Mouse (Mus musculus): ENCODE results near the gene Olig2.

The Olig2 gene

DNA sequence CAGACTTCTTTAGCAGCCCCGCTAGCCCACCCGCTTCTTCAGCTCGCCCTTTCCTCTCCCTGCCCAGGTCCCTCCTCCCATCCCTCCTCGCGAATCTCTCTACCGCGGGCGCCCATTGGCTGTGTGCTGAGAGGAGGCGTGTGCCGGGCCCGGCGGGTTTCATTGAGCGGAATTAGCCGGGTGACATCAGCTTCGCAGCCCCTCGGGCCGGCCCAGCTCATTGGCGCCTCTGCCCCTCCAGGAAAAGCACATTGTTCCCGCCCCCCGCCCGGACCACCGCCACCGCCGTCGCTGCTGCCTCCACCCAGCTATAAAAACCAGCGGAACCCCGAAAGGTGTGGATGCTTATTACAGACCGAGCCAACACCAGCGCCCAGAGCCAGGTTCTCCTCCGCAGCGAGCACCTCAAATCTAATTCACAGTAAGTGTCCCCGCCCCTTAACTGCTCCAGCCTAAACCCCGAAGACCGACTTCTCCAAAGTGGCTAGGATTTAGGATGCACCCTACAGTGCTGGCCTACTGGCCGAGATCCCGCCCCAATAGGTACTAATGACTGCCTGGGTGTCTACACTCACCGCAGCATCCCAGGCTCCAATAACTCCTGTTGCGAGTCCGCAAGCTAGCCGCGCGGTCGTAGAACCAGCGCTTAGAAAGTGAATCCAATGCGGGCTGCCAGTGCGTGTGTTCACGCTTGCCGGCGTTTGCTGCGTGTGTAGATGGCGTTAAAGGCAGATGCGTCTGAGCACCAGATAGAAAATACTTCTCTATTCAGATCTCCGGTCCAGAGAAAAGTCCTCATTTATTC, at the start of gene Olig2:
Olig2 (plus strand) TSS at position 225 of the 805 bp plus-strand sequence.
- no peak for DNase-seq (ENCODE audit: low spot score)

DNA sequence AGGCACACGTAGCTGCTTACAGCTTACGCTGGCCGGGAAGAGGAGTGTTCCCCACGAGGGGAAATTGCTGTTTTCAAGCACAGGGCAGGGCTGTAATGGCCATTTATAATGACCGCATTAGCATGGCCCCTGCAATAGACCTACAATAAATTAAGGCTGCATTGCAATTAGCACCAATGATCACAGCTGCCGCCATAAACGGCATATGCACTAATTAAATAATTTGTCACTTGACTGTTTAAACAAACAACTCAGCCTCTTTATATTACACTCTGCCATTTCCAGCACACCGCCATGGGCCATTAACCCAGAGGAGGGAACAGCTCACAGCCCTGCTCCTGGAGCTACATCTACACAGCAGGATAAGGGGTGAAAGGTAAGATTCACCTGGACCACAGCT, 49.4 kb upstream of the Olig2 start:
- DNase-seq (ENCODE audit: low spot score), result no peak

DNA sequence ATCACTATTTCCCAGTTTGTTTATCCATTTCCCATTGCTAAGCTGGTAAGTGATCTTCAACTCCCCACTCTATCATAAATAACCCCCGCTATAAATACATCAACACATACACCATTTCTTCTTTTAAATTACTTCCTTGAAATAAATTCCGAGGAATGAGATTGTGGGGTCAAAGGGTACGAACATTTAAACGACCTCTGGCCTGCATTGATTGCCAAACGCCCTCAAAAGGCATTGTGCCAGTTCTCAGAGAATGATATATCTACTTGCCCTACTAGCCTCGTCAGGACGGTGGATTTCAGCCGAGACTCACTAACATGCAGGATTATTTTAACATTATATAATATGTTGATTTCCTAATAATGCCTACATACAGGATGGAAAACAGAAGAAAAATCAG, 38.2 kb upstream of the Olig2 start:
- no peak for DNase-seq (ENCODE audit: low spot score)

DNA sequence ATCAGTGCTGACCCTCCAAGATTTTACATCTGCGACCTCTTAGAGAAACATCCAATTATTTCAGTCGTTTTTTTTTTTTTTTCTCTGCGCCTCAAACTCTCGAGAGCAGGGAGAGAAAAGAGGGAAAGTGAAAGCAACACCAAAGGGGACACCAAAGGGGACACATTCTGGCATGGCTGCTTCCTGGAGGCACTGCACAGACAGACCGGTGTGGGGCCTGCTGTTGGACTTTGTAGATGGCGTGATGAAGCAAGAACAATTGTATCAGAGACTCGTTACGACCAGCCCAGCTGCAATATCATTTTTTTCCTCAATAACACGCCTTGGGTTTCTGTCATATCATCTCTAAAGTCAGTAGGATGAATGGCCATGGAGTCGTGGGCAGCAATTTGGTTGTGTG, 37.6 kb upstream of the Olig2 start:
- no peak for DNase-seq (ENCODE audit: low spot score)

DNA sequence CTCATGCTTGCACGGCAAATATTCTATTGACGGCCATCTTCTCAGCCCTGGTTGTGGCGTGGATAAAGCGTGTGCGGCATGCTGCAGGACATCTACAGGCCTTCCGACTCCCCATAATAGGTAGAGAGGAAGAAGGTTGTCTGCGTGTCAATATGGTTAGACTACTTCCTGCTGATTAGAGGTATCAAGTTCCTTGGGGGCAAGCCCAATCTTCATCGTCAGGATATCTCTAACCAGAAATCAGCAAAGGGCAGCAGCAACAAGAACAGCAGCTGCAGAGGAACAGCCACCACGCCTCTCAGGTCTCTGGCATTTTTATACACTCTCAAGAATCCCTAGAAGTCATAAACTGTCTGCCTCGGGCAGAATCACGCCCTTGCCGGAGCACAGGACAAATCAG, 37.0 kb upstream of the Olig2 start:
- DNase-seq (ENCODE audit: low spot score), result no peak

DNA sequence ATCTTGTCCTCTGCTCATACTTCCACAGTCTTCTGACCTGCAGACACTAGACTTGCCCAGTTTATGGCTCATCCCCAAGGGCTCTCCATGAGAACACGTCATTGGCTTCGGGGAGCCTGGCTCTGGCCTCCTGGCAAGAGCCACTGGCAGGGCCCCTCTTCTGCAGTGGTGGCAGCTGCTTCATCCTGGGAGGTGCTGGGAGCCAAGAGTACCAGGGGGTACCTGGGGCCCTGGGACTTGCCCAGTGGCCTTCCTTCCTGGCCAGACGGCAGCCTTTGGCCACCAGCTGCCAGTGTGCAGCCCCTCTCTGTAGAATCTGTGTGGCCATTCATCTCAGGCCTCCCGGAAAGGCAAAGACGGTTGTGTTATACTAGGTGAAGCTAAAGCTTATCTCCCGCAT, 34.0 kb upstream of the Olig2 start:
- DNase-seq (ENCODE audit: low spot score), result no peak

DNA sequence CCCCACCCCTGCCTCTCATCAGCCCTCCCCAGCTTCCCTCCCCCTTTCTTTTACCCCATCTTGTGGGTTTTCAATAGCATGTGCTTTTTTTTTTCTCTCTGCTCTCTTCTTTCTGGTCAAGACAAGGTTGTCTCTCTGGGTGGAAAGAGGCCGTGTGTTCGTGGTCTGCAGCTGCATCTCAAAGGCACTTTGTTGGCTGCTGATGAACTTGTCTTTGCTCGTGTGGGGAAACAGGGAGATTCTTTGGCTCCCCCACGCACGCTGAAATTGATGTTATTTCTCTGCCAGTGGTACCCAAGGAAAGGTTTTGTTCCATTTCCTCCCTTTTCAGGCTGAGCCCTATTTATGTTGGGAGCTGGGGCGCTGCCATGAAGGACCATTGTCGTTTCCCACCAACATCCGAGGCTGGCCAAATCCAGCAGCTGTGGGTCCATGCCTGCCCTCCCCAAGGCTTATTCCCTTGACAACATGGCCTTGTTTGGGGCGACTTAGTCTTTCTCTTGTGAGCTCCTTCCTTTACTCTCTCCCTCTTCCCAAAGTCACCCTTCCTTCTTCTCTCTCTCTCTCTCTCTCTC, 33.5 kb upstream of the Olig2 start:
- DNase-seq (ENCODE audit: low spot score), result no peak

DNA sequence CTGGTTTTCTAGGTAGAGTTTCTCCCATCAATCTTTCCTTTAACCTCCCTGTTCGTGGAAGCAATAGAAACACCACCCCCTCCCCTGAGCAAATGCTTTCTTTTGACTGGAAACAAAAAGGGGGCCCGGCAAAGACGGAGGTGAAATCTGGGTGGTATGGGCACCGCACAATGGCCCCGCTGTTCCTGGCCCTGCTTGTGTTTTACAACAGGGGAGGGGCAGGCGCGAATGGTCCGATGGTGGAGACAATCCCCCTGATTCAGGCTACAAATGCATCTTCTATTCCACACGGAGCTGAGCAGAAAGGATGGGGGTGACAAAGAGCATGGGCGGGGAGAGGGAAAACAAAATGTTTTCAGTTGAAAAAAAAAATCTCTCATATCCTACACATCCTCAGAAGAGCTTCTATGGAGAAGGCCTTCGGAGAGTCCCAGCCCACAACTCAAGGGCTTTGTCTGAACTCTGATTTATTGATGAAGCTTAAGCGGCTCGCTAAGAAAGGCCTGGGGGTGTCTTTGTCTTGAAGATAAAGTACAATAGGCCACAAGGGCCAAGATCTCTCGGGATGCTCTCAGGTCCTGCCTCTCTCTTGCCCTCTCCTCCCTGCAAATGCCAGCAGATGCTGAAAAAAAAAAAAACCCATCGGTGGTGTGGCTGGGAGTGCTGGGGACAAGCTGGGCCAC, 32.4 kb upstream of the Olig2 start:
- DNase-seq (ENCODE audit: low spot score), result no peak

DNA sequence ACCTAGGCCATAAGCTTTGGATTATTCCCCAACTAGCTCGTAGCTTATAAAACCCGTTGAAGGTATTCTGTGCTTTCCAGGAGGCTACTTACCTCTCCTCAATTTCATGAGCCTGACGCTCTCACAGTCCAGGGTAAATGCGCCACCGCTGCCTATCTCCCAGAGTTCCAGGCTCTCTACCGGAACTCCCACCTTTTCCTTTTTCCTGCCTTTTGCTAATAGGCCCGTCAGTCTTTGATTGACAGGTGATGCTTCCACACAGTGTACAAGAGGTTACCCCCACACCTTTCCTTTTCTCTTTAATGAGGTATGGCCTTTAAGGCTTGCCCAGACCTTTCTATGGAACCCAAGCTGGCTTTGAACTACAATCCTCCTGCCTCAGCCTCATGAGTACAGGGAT, 25.4 kb upstream of the Olig2 start:
- DNase-seq (ENCODE audit: low spot score), result no peak

DNA sequence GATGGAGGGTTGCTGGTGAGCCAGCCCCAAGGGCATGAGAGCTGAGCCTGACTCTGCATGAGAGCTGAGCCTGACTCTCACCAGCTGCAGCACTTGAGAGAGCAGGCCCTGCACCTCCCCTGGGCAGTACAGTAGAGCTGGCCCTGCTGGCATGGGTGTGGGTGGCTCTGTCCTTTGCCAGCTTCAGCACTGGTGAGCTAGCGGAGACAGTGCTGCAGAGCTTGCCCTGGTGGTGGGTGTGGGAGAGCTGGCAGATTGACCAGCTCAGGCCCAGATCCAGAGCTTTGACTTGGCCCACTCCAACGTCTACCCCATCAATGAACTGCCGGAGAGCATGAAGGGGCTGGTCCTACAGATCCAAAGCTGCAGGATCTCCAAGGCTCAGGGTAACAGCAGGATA, 22.3 kb upstream of the Olig2 start:
- DNase-seq (ENCODE audit: low spot score), result no peak

DNA sequence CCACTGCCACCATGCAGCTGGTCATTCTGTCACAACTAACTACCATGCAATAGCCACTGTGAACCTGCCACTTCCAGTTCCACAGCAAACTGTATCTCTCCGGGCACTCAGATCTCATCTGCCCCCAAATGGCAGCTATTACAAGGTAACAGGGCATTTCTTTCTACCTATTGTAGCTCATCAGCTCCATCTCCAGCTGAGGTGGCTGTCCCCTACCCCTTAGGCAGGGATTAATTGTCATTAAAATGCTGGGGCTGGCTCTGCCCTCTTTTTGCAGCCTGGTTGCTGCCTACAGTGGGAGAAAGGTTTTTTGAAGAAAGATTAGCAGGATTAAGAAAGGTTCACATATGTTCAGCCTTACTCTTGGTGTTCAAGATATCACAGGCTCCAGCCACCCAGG, 18.9 kb upstream of the Olig2 start:
- DNase-seq (ENCODE audit: low spot score), result no peak

DNA sequence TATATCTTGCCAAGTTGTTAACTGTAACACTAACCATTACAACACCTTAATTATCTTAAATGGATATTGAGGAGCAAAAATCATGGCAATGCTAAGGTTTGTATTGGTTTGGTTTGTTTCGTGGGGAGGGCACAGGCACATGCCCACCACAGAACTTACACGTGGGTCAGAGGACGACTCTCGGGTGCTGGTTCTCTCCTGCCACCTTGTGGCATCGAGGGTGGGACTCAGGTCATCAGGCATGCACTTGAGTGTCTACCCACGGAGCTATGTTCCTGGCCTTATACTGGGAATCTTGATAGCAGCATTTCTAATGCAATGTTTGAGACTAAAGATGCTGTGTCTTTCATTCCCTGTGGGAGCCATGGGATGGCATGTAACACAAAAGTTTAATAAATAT, 8.2 kb upstream of the Olig2 start:
- DNase-seq (ENCODE audit: low spot score), result no peak

DNA sequence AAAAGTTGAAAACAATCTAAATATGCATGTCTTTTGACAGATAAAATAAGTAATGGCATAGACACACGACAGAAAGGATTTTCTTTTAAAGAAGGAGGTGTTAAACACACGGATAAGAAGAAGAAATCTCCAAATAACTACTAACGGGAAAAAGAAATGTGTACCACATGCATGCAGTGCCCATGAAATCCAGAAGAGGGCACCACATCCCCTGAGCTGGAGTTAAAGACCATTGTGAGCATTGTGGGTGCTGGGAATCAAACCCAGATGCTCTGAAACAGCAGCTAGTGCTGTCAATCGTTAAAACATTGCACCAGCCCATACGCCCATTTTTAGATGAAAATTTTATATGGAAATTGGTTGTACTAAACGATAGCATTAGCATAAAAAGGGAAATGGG, 7.3 kb upstream of the Olig2 start:
- no peak for DNase-seq (ENCODE audit: low spot score)

DNA sequence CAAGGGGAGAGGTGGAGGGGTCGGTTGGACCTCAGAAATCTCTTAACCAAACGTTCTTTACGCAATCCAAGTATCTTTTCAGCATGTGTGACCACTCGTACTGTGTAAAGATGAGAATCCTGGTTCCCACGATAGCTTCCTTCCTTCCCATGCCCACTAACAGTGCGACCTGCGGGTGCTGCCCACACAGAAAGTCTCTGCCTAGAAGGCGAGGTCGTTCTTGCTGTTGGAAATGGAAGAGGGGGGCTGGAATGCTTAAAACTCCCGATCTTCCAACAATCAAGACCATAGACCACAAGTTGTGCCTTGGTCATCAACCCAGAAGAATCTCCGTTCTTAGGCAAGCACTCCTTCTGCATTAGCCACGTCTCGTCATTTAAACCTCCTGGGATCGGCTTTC, 6.0 kb upstream of the Olig2 start:
- no peak for DNase-seq (ENCODE audit: low spot score)

DNA sequence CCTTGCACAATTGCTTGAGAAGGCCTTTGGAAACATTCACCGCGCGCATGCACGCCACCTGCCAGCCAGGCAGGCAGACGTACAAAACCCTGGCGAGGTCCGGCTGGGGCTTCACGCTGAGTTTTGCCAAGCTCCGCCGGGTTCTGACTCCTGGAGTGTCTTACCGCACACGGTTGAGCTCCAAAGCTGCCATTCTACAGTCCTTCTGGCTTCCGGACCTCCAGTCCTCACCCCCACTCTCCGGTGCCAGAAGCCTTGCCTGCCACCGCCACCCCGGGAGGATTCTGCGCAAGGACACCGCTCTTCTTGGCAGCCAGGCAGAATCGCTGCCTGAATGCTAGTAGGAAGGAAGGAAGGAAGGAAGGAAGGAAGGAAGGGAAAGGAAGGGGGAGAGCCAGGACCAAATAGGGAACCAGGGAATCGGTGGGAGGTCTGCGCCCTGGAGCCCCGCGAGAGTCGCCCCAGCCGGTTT, 3.0 kb upstream of the Olig2 start:
- no peak for DNase-seq (ENCODE audit: low spot score)

DNA sequence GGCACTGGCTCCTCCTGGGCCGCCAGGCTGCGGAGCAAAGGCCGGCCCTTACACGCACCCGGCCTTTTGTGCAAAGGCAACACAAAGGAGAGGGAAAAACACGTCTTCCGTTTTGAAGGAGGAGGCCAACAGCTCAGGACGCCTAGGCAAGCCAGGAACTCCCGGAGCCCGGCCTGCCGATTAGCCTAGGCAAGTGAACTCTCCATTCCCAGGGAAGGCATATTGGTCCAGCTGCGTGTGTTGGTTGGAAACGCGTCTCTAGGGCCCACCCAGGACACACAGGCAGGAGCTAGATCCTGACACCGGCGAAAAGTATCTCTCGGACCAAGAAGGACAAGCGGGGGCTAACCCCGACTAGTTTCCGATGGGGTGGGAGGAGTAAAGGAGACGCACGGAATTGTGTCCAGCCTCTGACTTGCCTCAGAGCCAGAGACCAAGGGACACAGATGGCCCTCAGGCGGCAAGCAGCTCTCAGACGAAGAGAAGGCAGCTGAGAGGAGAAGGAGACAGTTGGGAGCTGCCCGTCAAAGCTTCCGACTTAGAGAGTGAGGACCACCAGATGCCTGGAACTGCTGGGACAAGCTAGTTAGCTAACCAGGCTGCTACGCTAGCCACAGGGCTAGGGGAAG, 2.5 kb upstream of the Olig2 start:
- no peak for DNase-seq (ENCODE audit: low spot score)

DNA sequence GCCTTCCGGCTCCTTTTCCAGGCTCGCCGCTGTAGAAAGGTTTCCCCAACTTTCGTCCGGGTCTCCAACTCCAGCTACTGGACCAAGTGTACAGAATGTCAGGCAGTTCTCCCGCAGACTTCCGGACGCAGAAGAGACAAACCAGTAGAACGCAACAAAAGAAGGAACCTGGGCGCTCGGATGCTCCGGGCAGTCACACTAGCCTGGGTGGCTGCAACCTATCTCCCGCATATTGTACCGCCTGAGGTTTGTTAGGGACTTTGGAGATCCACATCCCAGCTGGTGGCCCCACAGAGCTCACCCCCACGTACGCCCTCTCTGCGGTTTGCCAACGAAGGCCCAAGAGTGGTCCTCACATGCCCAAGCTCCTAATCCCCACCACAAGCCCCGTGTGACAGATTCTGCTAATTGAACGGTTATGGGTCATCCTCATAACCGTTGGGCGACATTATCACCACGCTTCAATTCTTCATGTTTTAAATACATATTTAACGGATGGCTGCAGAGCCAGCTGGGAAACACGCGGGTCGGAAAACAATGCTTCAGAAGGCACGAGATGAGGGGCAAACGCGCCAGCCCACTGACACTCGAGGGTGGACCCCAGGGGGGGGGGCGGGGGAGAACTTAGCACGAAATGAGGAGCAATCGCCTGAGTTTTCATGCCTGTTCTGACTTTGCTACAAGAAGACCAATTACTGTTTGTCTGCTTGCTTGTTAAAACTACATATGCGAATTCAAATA, 1.8 kb upstream of the Olig2 start:
- DNase-seq (ENCODE audit: low spot score), result no peak

DNA sequence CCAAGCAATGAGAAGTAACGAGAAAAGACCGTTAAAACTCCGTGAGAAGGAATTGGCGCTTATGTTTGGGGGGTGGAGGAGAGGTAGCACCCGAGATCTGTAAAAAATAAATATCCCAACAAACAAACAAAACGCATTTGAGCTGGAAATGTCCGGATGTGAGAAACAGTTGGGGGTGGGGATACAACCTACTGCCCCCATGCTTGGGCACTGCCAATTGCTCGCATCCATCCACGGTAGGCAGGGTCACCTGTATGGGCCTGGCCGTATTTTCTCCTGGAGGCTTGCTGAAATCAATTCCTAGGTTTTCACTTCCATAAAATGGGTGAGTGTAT, 1.2 kb upstream of the Olig2 start:
- no peak for DNase-seq (ENCODE audit: low spot score)

DNA sequence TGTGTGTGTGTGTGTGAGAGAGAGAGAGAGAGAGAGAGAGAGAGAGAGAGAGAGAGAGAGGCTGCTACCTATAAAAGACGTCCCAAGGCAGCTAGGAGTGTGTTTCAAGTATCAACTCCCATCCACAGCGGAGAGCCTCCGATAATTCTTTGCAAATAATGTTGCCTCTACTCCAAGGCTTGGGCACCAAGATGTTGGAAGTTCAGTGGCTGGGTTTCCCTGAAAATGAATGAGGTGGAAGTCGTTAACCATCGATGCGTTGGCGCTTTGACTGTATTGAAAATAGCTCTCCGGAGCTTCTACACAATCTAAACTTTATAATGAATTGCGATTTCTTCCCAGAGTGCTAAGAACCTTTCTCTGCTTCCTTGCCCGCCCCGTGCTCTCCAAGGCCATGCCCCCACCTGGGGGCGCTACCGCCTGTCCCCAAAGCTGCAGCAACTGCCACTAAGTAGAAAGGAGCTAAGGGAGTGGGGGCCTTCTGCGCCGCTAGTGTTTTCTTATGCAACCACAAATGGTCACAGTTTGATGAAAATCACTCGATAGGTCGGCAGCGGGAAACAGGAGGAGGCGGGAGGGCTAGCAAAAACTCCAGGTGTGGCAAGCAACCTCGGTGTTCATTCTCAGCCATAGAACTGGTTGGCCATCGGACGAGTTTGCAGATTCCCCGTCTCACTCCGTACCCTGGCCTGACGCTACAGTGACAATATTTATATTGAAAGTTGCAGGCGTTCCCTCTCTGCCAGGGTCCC, 600 bp upstream of the Olig2 start:
- no peak for DNase-seq (ENCODE audit: low spot score)

DNA sequence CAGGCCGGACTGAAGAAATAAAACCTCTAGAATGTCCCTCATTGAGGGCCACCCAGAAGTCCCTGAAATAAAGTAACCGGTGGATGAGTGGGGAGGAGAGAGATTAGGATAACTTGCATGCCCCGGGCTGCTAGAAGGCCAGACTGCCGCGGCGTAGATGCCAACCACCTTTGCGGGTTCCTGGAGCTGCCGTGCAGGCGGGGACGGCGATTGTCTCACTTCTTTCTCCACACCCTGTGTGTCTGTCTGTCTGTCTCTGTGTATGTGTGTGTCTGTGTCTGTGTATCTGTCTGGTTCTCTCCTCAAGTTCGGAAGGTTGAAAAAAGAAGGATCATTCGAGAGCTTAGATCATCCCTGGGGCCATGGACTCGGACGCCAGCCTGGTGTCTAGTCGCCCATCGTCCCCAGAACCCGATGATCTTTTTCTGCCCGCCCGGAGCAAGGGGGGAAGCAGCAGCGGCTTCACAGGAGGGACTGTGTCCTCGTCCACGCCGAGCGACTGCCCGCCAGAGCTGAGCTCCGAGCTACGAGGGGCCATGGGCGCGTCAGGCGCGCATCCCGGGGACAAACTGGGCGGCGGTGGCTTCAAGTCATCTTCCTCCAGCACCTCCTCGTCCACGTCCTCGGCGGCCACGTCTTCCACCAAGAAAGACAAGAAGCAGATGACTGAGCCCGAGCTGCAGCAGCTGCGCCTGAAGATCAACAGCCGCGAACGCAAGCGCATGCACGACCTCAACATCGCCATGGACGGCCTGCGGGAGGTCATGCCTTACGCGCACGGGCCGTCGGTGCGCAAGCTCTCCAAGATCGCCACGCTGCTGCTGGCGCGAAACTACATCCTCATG, 1.0 kb downstream of the Olig2 start:
- no peak for DNase-seq (ENCODE audit: low spot score)
